Mouse (Mus musculus): ENCODE measurements at regions not wholly inside any gene's neighbourhood (a gene's known extent, or its start where the extent isn't known, plus 50 kb on each side); places are given as distances from the start of the nearest gene placed in this dataset.

DNA sequence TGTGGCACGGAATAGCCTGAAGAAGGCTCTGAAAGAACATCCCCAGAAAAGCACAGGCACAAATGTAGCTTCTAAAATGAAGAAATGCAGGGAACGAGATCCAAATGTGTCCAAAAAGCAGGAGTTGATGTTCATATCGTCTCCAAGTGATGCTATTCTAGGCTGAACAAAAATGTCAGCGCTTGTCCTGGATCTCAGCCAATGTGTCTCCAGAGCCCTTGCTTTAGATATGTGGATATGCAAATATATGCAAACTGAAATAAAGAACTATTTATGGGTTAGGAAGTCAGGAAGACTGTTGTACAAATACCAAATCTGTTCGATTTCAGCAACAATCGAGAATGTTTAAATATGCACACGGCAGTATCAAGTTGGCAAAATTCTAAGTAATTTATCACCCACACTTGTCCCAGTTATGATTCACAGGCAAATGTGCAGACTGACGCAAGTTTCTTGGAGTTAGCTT, 320.4 kb downstream of the Synb start:
- Histone ChIP-seq H3K4me3 (replicated peaks; ENCODE audit: extremely low read depth, low read depth, low read length) (no peak overlapping the region), H3K4me1 (ENCODE audit: control insufficient read depth, insufficient read depth, low read length) (no peaks in the 10 kb centered on the region)
- TF ChIP-seq POLR2A (IDR thresholded peaks at IDR 0.05; ENCODE audit: borderline replicate concordance, extremely low read depth, low read depth, low read length) (no peak), CTCF (IDR thresholded peaks at IDR 0.05; ENCODE audit: insufficient read depth, low read length) (no peak)
- 57% methylated on average over 8 of the region's 8 CpGs for WGBS
- DNase-seq: no peak

GRCm38 (mm10) chr14:68966758-68967157, 327.3 kb downstream of the Synb start:
- no peaks in the 10 kb centered on the region for H3K4me1 ChIP-seq (ENCODE audit: control insufficient read depth, insufficient read depth, low read length)
- no peak overlapping the region for H3K4me3 ChIP-seq (replicated peaks; ENCODE audit: extremely low read depth, low read depth, low read length)
- TF ChIP-seq POLR2A (IDR thresholded peaks at IDR 0.05; ENCODE audit: borderline replicate concordance, extremely low read depth, low read depth, low read length) (no peak), CTCF (IDR thresholded peaks at IDR 0.05; ENCODE audit: insufficient read depth, low read length) (peak; percentile 71)
- 3% methylated on average over 1 of the region's 1 CpGs for WGBS
- peak; percentile 38 for DNase-seq

GRCm38 (mm10) chr14:68954577-68955460, 339.3 kb downstream of the Synb start:
- no peaks in the 10 kb centered on the region for H3K4me1 ChIP-seq (ENCODE audit: control insufficient read depth, insufficient read depth, low read length)
- no peak for DNase-seq
- 80% methylated on average over 9 of the region's 9 CpGs for WGBS
- no peak overlapping the region for H3K4me3 ChIP-seq (replicated peaks; ENCODE audit: extremely low read depth, low read depth, low read length)
- no peak for TF ChIP-seq CTCF (IDR thresholded peaks at IDR 0.05; ENCODE audit: insufficient read depth, low read length)
- no peak for TF ChIP-seq POLR2A (IDR thresholded peaks at IDR 0.05; ENCODE audit: borderline replicate concordance, extremely low read depth, low read depth, low read length)

- no peak for TF ChIP-seq POLR2A (IDR thresholded peaks at IDR 0.05; ENCODE audit: borderline replicate concordance, extremely low read depth, low read depth, low read length)
- no peak for TF ChIP-seq CTCF (IDR thresholded peaks at IDR 0.05; ENCODE audit: insufficient read depth, low read length)
- WGBS: 75% methylated on average over 3 of the region's 3 CpGs
- no peak overlapping the region for H3K4me3 ChIP-seq (replicated peaks; ENCODE audit: extremely low read depth, low read depth, low read length)
- no peak for DNase-seq
- H3K4me1 ChIP-seq (ENCODE audit: control insufficient read depth, insufficient read depth, low read length): no peaks in the 10 kb centered on the region
These were observed 348.2 kb downstream of the Synb start for GRCm38 (mm10) chr14:68945906-68946305.

- no peak for DNase-seq
- Histone ChIP-seq H3K4me1 (ENCODE audit: control insufficient read depth, insufficient read depth, low read length) (no peaks in the 10 kb centered on the region), H3K4me3 (replicated peaks; ENCODE audit: extremely low read depth, low read depth, low read length) (no peak overlapping the region)
- TF ChIP-seq POLR2A (IDR thresholded peaks at IDR 0.05; ENCODE audit: borderline replicate concordance, extremely low read depth, low read depth, low read length) (no peak), CTCF (IDR thresholded peaks at IDR 0.05; ENCODE audit: insufficient read depth, low read length) (no peak)
- WGBS: 54% methylated on average over 4 of the region's 4 CpGs
These were observed 348.7 kb downstream of the Synb start for GRCm38 (mm10) chr14:68945434-68945833.

DNA sequence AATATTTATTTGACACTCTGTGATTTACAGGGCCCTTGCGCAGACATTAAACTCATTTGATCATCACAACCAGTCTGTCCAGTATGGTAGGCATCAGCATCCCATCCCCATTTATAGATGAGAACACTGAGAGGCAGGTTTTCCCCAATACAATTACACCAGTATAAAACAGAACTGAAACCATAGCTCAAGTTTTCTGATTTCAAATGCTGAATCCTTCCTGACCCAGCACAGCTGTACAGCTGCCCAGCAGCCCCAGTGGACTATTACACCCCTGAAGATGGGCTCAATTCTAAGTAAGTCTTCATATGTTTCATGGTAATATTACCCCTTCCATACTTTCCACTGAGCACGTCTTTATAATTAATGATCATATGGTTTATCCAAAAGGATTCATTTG, 352.3 kb downstream of the Synb start:
- no peak for DNase-seq
- H3K4me3 ChIP-seq (replicated peaks; ENCODE audit: extremely low read depth, low read depth, low read length): no peak overlapping the region
- H3K4me1 ChIP-seq (ENCODE audit: control insufficient read depth, insufficient read depth, low read length): no peaks in the 10 kb centered on the region
- WGBS: 97% methylated on average over 2 of the region's 2 CpGs
- no peak for TF ChIP-seq POLR2A (IDR thresholded peaks at IDR 0.05; ENCODE audit: borderline replicate concordance, extremely low read depth, low read depth, low read length)
- no peak for TF ChIP-seq CTCF (IDR thresholded peaks at IDR 0.05; ENCODE audit: insufficient read depth, low read length)

GRCm38 (mm10) chr14:68941132-68941690, 352.9 kb downstream of the Synb start:
- no peak for TF ChIP-seq POLR2A (IDR thresholded peaks at IDR 0.05; ENCODE audit: borderline replicate concordance, extremely low read depth, low read depth, low read length)
- TF ChIP-seq CTCF (IDR thresholded peaks at IDR 0.05; ENCODE audit: insufficient read depth, low read length): no peak
- DNase-seq: no peak
- Histone ChIP-seq H3K4me3 (replicated peaks; ENCODE audit: extremely low read depth, low read depth, low read length) (no peak overlapping the region), H3K4me1 (ENCODE audit: control insufficient read depth, insufficient read depth, low read length) (no peaks in the 10 kb centered on the region)
- 58% methylated on average over 7 of the region's 7 CpGs for WGBS

DNA sequence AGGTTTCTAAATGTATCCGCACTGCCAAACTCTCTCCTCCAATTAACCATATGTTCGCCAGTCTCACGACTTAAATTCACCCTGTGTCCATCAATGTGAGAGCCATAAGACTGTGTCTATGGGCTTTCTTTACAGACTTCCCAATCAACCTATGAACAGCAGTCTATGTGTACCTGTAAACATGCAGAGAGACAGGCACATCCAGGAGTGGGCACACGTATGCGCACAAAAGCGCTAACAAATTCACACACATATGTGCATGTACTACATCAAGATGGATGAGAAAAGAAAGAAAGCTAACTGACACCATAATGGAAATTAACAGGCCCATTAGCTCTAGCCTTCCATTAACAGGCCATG, 358.8 kb downstream of the Synb start:
- TF ChIP-seq CTCF (IDR thresholded peaks at IDR 0.05; ENCODE audit: insufficient read depth, low read length): no peak
- TF ChIP-seq POLR2A (IDR thresholded peaks at IDR 0.05; ENCODE audit: borderline replicate concordance, extremely low read depth, low read depth, low read length): no peak
- no peak for DNase-seq
- no peaks in the 10 kb centered on the region for H3K4me1 ChIP-seq (ENCODE audit: control insufficient read depth, insufficient read depth, low read length)
- WGBS: 80% methylated on average over 6 of the region's 6 CpGs
- H3K4me3 ChIP-seq (replicated peaks; ENCODE audit: extremely low read depth, low read depth, low read length): no peak overlapping the region

- no peak for TF ChIP-seq CTCF (IDR thresholded peaks at IDR 0.05; ENCODE audit: insufficient read depth, low read length)
- TF ChIP-seq POLR2A (IDR thresholded peaks at IDR 0.05; ENCODE audit: borderline replicate concordance, extremely low read depth, low read depth, low read length): no peak
- WGBS: 41% methylated on average over 12 of the region's 12 CpGs
- H3K4me3 ChIP-seq (replicated peaks; ENCODE audit: extremely low read depth, low read depth, low read length): no peak overlapping the region
- no peaks in the 10 kb centered on the region for H3K4me1 ChIP-seq (ENCODE audit: control insufficient read depth, insufficient read depth, low read length)
- no peak for DNase-seq
These were observed 359.3 kb downstream of the Synb start for GRCm38 (mm10) chr14:68934611-68935302.
